Mouse (Mus musculus): ENCODE data around the gene Capn2.

- TF ChIP-seq CTCF (IDR thresholded peaks at IDR 0.05) (no peak), EP300 (IDR thresholded peaks at IDR 0.05) (no peak)
Observed at GRCm38 (mm10) chr1:182527921-182528858, 10.8 kb upstream of the Capn2 start.
